Mouse (Mus musculus) C3H10T1/2 (cell line): ENCODE measurements around the gene Henmt1. TPM values are rescaled to one million over a fixed set of nuclear protein-coding genes. Genes with fewer than 3 reads are reported as not detected.

Experiments used
- polyA plus RNA-seq, 2 experiments: library from polyadenylated mRNA; unstranded; fragments of >200 nt; fragmentation: generic; extraction: Trizol; gene quantifications; one replicate each; pipeline ENCODE4 v1.2.1; 2012; ENCODE audit warnings: missing spikeins in 2 of 2

Henmt1 gene
- under 1 TPM; 0.04 to 0.08 TPM for polyA plus RNA-seq

DNA sequence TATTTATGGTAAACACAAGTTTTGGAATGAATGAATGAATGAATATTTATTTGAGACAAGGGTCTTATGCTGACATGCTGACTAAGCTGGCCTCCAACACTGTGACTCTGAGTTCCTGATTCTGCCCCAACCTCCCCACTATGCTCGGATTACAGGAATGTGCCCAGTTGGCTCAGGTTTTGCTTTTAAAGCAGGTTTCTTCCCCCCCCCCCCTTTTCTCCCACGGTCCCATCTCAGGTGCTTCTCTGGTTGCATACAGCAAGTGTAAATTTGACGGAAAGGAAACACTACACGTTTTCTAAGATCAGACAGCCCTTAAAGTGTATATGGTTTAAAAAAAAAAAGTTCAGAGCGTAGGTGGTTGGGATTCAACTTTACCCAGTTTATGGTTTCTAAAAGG lies at the start of gene Henmt1:
Gene Henmt1 (plus strand): TSS at position 301 of the 400 bp plus-strand sequence.

DNA sequence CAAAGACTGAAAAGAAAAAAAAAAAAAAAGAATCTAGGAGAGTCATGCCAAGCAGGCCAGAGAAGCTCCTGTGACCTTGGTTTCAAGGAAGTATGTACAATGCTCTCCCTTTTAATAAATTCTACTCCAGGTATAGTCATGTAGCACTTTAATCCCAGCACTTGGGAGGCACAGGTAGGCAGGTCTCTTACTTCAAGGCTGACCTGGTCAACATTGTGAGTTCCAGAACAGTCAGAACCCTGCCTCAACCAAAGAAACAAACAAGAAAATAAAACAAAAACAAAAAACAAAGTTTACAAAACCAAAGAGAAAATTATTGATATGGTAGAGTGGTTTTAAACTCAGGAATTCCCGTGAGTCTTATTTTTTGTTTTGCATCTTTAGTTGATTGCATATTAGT lies 49.8 kb upstream of the Henmt1 start, which contains the start of gene Fndc7:
Gene Fndc7 (minus strand): TSS at position 101 of the 400 bp plus-strand sequence.

DNA sequence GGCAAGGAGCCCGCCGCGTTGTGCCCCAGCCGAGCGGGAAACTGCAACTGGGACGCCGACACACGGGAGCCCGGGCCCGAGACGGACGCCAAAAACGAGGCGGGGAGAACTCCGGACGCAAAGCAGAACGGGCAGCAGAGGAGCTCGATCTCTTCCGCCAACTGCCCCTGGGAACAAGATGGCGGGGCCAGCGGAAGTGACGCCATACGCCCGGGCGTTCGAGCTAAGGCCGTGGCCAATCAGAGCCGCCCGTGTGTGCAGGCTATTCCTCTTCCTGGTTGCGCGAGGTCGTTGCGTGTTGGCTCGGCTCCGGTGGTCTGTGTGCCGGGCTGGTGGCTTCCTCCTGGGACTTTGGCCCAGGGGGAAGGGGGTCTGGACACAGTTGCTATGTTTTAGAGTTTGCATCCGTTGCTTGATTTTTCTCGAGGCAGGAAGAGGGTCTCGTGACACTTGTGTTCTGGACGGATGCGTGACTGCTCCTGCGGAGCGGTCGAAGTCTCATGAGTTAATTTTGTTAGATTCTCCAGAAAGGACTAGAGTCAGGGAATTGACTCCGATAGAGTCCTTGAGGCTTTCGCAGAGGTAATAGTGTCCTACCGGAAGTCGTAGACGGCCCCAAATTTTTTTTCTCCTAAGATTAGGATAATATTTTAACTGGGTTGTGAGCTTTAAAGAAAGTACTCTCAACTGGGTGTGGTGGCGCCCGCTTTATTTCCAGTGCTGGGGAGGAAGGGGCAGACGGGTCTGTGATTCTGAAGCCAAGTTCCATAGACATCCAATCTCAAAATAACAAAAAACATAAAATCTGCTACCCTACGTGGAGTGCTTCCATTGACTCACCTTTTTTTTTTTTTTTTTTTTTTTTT lies 27.9 kb upstream of the Henmt1 start, which contains the start of gene Prpf38b:
Gene Prpf38b (minus strand): TSS at position 180 of the 866 bp plus-strand sequence.

DNA sequence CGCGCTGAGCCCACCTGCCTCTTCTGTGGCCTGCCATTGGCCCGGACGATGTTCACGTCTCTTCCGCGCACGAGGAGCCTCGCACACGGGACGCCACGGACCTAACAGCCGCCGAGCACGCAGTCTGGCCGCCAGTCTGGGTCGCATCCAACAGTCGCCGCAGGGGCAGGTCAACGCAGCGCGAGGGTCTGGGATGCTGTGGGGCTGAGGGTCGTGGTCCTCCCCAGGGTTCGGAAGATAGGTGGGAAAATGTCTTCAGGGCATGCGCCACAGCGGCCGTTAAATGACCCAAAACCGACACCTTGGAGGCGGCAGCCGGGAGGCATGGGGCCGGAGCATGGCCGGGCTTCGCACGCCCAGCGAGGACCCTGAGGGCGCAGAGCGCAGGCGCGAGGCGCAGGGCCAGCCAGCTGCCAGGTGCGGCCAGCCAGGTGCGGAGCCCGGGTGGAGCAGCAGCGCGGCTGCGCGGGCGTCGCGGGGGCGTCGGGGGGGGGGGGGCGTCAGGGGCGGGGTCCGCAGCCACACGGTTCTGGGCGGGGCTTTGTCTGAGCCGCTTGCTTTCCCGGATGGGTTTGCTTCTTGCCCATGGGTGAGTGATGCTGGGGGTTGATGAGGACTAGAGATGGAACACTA lies 444 bp downstream of the Henmt1 start, which contains the start of gene Gm9857:
Gene Gm9857 (minus strand): TSS at position 445 of the 633 bp plus-strand sequence.

Other genes with a start within 250 kb of the Henmt1 start
- gene Gpsm2, start 217.6 kb upstream of the Henmt1 start, polyA plus RNA-seq: 10 to 100 TPM in 1 of 2 experiments, 1 to 10 TPM in 1; 2.5 to 35.1 TPM
- gene Aknad1, start 200.2 kb upstream of the Henmt1 start, polyA plus RNA-seq: under 1 TPM; 0.02 to 0.35 TPM
- gene Stxbp3, start 99.3 kb upstream of the Henmt1 start, polyA plus RNA-seq: 1 to 10 TPM in 1 of 2 experiments, under 1 TPM in 1; 0.82 to 6.2 TPM
- gene Fndc7, start 49.9 kb upstream of the Henmt1 start, polyA plus RNA-seq: under 1 TPM; 0.04 to 0.33 TPM
- gene Prpf38b, start 28.1 kb upstream of the Henmt1 start, polyA plus RNA-seq: 10 to 100 TPM in 1 of 2 experiments, 1 to 10 TPM in 1; 3.3 to 12.6 TPM
- not detected for gene Gm9857, start 572 bp downstream of the Henmt1 start, polyA plus RNA-seq
- 1 to 10 TPM in 1 of 2 experiments, under 1 TPM in 1; 0.33 to 7.6 TPM for gene Fam102b, start 87.7 kb downstream of the Henmt1 start, polyA plus RNA-seq
- gene Slc25a54, start 140.6 kb downstream of the Henmt1 start, polyA plus RNA-seq: not detected
- gene Slc25a24, start 183.3 kb downstream of the Henmt1 start, polyA plus RNA-seq: 10 to 100 TPM in 1 of 2 experiments, 1 to 10 TPM in 1; 2.3 to 13.9 TPM